Mouse (Mus musculus) megakaryocyte, embryonic 14.5 days (primary cell): ENCODE measurements around the gene Olfr975. TPM values are rescaled to one million over a fixed set of nuclear protein-coding genes. Genes with fewer than 3 reads are reported as not detected.
"Not testable (repeated sequence)": the region's sequence is repeated elsewhere in the genome, so short reads cannot be mapped to it uniquely, and the experiment has no call there.

Experiments
- H3K27me3 ChIP-seq: replicated peaks from 2 replicates; pipeline ENCODE3; 2012; ENCODE audit warnings: inconsistent platforms
- H3K36me3 ChIP-seq: replicated peaks from 2 replicates; pipeline ENCODE3; 2012; ENCODE audit warnings: low read length, inconsistent platforms, mixed read lengths
- H3K4me1 ChIP-seq: 2 replicates; pipeline ENCODE4 v1.6.1; 2012; ENCODE audit warnings: inconsistent platforms
- H3K4me3 ChIP-seq: replicated peaks from 2 replicates; pipeline ENCODE3; 2012; ENCODE audit warnings: moderate library complexity, mild to moderate bottlenecking, inconsistent platforms
- H3K9me3 ChIP-seq: 2 replicates; pipeline ENCODE4 v1.6.1; 2012; ENCODE audit warnings: inconsistent platforms
- FLI1 ChIP-seq: IDR thresholded peaks from 2 replicates; pipeline ENCODE4 v1.6.1; 2012; ENCODE audit warnings: low read length, inconsistent platforms, mixed read lengths
- GATA1 ChIP-seq: IDR thresholded peaks from 3 replicates; pipeline ENCODE4 v1.6.1; 2012; ENCODE audit warnings: mixed read lengths, low read length, inconsistent platforms, borderline replicate concordance
- polyA plus RNA-seq: library from polyadenylated mRNA; stranded (reverse); fragments of >175 nt; gene quantifications from 2 replicates; pipeline ENCODE4 v1.2.3, GENCODE M21; 2012; ENCODE audit warnings: low replicate concordance; ENCODE audit not compliant: insufficient read depth

Olfr975 gene
- not detected in 2 replicates for polyA plus RNA-seq

- Histone ChIP-seq H3K27me3 (no peaks in the 10 kb centered on the region), H3K4me1 (no peaks in the 10 kb centered on the region)
- TF ChIP-seq GATA1 (no peak), FLI1 (no peak)
Measured at GRCm38 (mm10) chr9:39951946-39952345, at the start of gene Olfr975. Gene Olfr975 (minus strand): TSS chr9:39952046.

GRCm38 (mm10) chr9:39991813-39992212, 40.0 kb upstream of the Olfr975 start, which contains the start of gene Olfr978:
Gene Olfr978 (plus strand): TSS chr9:39992113.
- TF ChIP-seq FLI1 (no peak), GATA1 (no peak)
- H3K36me3 ChIP-seq = no peaks in the 10 kb centered on the region
- no peaks in the 10 kb centered on the region for H3K9me3 ChIP-seq
- H3K4me1 ChIP-seq = no peaks in the 10 kb centered on the region
- H3K4me3 ChIP-seq = no peak within 1 kb of the TSS
- no peaks in the 10 kb centered on the region for H3K27me3 ChIP-seq

More at GRCm38 (mm10) chr9:39951946-39952345, at the start of gene Olfr975:
- Histone ChIP-seq H3K4me3 (no peak within 1 kb of the TSS), H3K9me3 (peaks cover 13% of the 10 kb centered on the region), H3K36me3 (no peaks in the 10 kb centered on the region)

DNA sequence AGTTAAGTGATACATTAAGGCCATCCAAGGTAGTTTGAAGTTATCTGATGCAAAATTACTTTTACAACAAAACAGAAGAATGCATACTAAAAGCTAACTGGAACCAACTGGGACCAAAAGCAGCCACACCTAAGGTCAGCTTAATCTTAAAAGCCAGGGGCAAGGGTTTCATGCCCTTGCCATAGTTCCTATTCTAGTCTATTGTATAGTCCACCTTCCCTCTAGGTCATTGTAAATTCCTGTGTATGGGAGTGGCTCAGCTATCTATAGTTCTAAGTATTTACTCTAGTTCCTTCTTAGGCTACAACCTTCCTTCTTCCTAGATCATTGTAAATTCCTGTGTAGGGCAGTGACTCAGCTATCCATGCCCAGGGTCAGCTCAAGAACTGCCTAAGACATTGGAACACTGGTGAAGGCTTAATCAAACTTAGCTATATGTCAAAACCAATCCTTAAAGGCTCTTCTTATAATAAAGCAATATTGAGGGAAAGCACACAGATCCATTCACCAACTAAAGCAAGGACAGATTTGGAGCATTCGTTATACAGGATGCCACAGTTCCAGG, 24.8 kb upstream of the Olfr975 start:
- not testable (repeated sequence) for H3K9me3 ChIP-seq, H3K4me3 ChIP-seq, H3K36me3 ChIP-seq, H3K4me1 ChIP-seq, H3K27me3 ChIP-seq

DNA sequence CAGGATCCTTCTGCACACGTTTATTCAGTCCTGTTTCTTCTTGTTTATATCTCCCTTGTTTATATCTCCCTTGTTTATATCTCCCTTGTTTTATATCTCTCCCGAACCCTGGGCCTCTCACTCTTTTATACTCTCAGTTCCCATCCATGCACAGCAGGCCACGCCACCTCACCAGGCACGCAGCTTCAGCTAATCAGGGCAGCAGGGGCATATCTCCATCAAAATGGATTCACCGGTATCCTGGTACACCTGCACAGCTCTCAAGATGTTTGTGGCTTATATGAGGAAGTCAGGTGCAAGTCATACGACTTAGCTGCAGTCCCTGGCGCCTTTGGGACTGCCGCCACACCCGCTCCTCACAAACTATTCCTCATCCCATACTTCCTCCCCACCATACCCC, 9.2 kb upstream of the Olfr975 start, which contains the start of gene Olfr976:
Gene Olfr976, minus strand, starts transcription at position 101 of the 400 bp plus-strand sequence.
- H3K4me1 ChIP-seq, H3K27me3 ChIP-seq, H3K9me3 ChIP-seq, H3K36me3 ChIP-seq, H3K4me3 ChIP-seq: not testable (repeated sequence)

DNA sequence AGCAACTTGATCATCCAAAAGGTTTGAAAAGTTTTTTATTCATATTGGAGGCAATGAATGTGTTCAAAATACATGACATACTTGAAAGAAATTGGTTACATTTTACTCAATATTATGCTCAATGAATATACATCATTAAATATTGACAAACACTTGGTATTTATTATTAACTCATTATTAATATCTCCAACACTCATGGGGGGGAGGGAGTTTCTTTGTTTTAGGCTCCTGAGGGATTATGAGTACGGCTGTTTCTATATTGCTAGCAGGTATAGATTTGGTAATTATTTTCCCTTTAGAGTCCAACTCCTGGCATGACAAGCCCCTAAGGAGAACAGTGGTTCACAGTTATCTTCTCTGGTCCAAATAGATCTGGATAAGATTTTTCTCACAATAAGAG, 14.6 kb downstream of the Olfr975 start, which contains the start of gene Olfr974:
Gene Olfr974, plus strand, starts transcription at position 301 of the 400 bp plus-strand sequence.
- no peaks in the 10 kb centered on the region for H3K4me1 ChIP-seq
- H3K9me3 ChIP-seq = 0 out of 2 replicates have a peak, but pooled peaks cover 6% of the 10 kb centered on the region
- H3K4me3 ChIP-seq = no peak within 1 kb of the TSS
- no peaks in the 10 kb centered on the region for H3K27me3 ChIP-seq
- TF ChIP-seq GATA1 (no peak), FLI1 (no peak)
- H3K36me3 ChIP-seq = no peaks in the 10 kb centered on the region

GRCm38 (mm10) chr9:39928837-39929236, 23.0 kb downstream of the Olfr975 start:
- H3K27me3 ChIP-seq, H3K4me3 ChIP-seq, H3K9me3 ChIP-seq, H3K4me1 ChIP-seq, H3K36me3 ChIP-seq: not testable (repeated sequence)

DNA sequence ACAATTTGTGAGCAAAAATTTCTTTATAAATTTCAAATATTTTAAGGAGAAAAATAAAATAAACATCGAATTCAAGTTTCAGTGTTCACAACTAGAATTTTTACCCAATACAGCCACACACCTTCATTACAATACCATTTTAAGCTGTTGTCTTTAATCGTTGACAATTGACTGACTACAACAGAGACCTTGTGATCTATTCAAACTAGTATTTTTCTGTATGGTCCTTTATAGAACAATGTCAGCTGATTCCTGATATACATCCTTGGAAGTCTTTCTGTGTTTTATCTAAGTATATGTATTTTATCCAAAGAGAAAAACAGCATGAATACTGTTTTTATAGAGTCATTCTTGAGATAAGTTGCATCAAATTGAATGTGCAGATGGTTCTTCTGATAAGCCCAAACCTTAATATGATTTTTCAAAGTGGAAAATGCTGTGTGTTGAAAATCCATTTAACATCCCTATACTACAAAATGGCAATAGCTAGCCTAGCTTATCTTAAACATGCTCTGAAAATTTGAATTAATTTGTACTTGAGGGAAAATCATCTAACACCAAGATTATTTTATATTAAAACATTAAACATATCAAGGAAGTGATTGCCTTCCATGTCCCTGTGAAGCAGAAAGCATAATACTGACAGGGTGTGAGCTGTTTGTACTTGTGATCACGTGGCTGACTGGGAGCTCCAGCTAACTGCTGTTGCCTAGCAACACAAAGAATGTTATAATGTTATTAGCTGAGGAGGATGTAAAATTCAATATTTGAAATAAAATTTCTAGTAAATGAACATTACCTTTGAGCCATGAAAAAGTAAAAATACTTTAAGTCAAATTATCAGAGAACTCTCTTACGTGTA, 23.6 kb downstream of the Olfr975 start:
- H3K4me3 ChIP-seq, H3K4me1 ChIP-seq, H3K9me3 ChIP-seq, H3K36me3 ChIP-seq, H3K27me3 ChIP-seq: not testable (repeated sequence)

- Histone ChIP-seq H3K9me3 (no peaks in the 10 kb centered on the region), H3K4me1 (peaks cover 13% of the 10 kb centered on the region), H3K4me3 (no peak overlapping the region), H3K27me3 (no peaks in the 10 kb centered on the region), H3K36me3 (no peaks in the 10 kb centered on the region)
- TF ChIP-seq GATA1 = no peak
Measured at GRCm38 (mm10) chr9:39909939-39910338, 41.9 kb downstream of the Olfr975 start.

GRCm38 (mm10) chr9:39907036-39907435, 44.8 kb downstream of the Olfr975 start, which contains the start of gene Olfr229:
Gene Olfr229 (plus strand): TSS chr9:39907336.
- no peaks in the 10 kb centered on the region for H3K36me3 ChIP-seq
- no peak for TF ChIP-seq GATA1
- no peak for TF ChIP-seq FLI1
- H3K9me3 ChIP-seq = no peaks in the 10 kb centered on the region
- peaks cover 17% of the 10 kb centered on the region for H3K4me1 ChIP-seq
- H3K27me3 ChIP-seq = no peaks in the 10 kb centered on the region
- no peak within 1 kb of the TSS for H3K4me3 ChIP-seq

- Histone ChIP-seq H3K36me3 (no peaks in the 10 kb centered on the region), H3K4me3 (peak overlapping the region; percentile 62), H3K4me1 (peaks cover 17% of the 10 kb centered on the region), H3K27me3 (no peaks in the 10 kb centered on the region), H3K9me3 (no peaks in the 10 kb centered on the region)
- TF ChIP-seq FLI1 (no peak), GATA1 (no peak)
Measured at GRCm38 (mm10) chr9:39905106-39905505, 46.7 kb downstream of the Olfr975 start.

Other genes starting within 250 kb of the Olfr975 start
- not detected in 2 replicates for gene Olfr149, start 244.9 kb downstream of the Olfr975 start, polyA plus RNA-seq
- gene Olfr965, start 240.7 kb downstream of the Olfr975 start, polyA plus RNA-seq = not detected in 2 replicates
- not detected in 2 replicates for gene Olfr150, start 221.1 kb downstream of the Olfr975 start, polyA plus RNA-seq
- not detected in 2 replicates for gene Olfr967, start 205.8 kb downstream of the Olfr975 start, polyA plus RNA-seq
- 0.09 TPM in 1 of 2 replicates, not detected in the other for gene Olfr968, start 168.8 kb downstream of the Olfr975 start, polyA plus RNA-seq
- not detected in 2 replicates for gene Olfr969, start 161.1 kb downstream of the Olfr975 start, polyA plus RNA-seq
- gene Olfr970, start 143.2 kb downstream of the Olfr975 start, polyA plus RNA-seq = not detected in 2 replicates
- not detected in 2 replicates for gene Olfr971, start 115.2 kb downstream of the Olfr975 start, polyA plus RNA-seq
- gene Olfr972, start 85.6 kb downstream of the Olfr975 start, polyA plus RNA-seq = not detected in 2 replicates
- gene Olfr229, start 44.7 kb downstream of the Olfr975 start, polyA plus RNA-seq = not detected in 2 replicates
- gene Olfr974, start 14.5 kb downstream of the Olfr975 start, polyA plus RNA-seq = not detected in 2 replicates
- not detected in 2 replicates for gene Olfr976, start 9.1 kb upstream of the Olfr975 start, polyA plus RNA-seq
- gene Olfr978, start 40.1 kb upstream of the Olfr975 start, polyA plus RNA-seq = not detected in 2 replicates
- not detected in 2 replicates for gene Olfr979, start 51.4 kb upstream of the Olfr975 start, polyA plus RNA-seq
- gene Olfr980, start 57.5 kb upstream of the Olfr975 start, polyA plus RNA-seq = not detected in 2 replicates
- gene Olfr981, start 69.4 kb upstream of the Olfr975 start, polyA plus RNA-seq = 0.39 TPM in 1 of 2 replicates, not detected in the other
- not detected in 2 replicates for gene Olfr982, start 121.8 kb upstream of the Olfr975 start, polyA plus RNA-seq
- gene Olfr983, start 141.5 kb upstream of the Olfr975 start, polyA plus RNA-seq = not detected in 2 replicates
- not detected in 2 replicates for gene Olfr984, start 162.2 kb upstream of the Olfr975 start, polyA plus RNA-seq
- gene Olfr985, start 178.1 kb upstream of the Olfr975 start, polyA plus RNA-seq = not detected in 2 replicates
- not detected in 2 replicates for gene Tmem225, start 196.1 kb upstream of the Olfr975 start, polyA plus RNA-seq
- not detected in 2 replicates for gene Olfr986, start 228.9 kb upstream of the Olfr975 start, polyA plus RNA-seq
- 0.17 TPM in 1 of 2 replicates, not detected in the other for gene Zfp202, start 240.3 kb upstream of the Olfr975 start, polyA plus RNA-seq